Mouse (Mus musculus): Measurements from ENCODE around the gene Ctnna3. TPM values are rescaled to one million over a fixed set of nuclear protein-coding genes. Genes with fewer than 3 reads are reported as not detected.
"Not testable (repeated sequence)": the region's sequence is repeated elsewhere in the genome, so short reads cannot be mapped to it uniquely, and the experiment has no call there.

Gene Ctnna3
- polyA plus RNA-seq, 1 experiment from 2014 or later: 0.41 TPM

GRCm38 (mm10) chr10:64418396-64418795 is 988.5 kb downstream of the Ctnna3 start:
- not testable (repeated sequence) for H3K4me3 ChIP-seq (ENCODE audit: low read depth, low read length); H3K9me3 ChIP-seq (replicated peaks; ENCODE audit: control insufficient read depth, low read length); H3K27ac ChIP-seq (ENCODE audit: low read depth, low read length); H3K36me3 ChIP-seq (ENCODE audit: control insufficient read depth, insufficient read depth, low read length); H3K9ac ChIP-seq (ENCODE audit: low read length); H3K27me3 ChIP-seq (replicated peaks; ENCODE audit: control insufficient read depth, insufficient read depth, low read length); H3K4me1 ChIP-seq (ENCODE audit: control insufficient read depth, insufficient read depth, low read length); DNase-seq (ENCODE audit: low spot score); ATAC-seq; H3K4me2 ChIP-seq (ENCODE audit: low read length)
- WGBS: 34% methylated on average over 1 of the region's 1 CpGs

GRCm38 (mm10) chr10:64438736-64439135 is 1008.8 kb downstream of the Ctnna3 start:
- no peak overlapping the region for H3K9ac ChIP-seq (ENCODE audit: low read length)
- no peaks in the 10 kb centered on the region for H3K27me3 ChIP-seq (replicated peaks; ENCODE audit: control insufficient read depth, insufficient read depth, low read length)
- H3K4me2 ChIP-seq (ENCODE audit: low read length): no peak overlapping the region
- no peaks in the 10 kb centered on the region for H3K9me3 ChIP-seq (replicated peaks; ENCODE audit: control insufficient read depth, low read length)
- DNase-seq (ENCODE audit: low spot score) (peak; percentile 61), ATAC-seq (peak; percentile 74)
- H3K36me3 ChIP-seq (ENCODE audit: control insufficient read depth, insufficient read depth, low read length): no peaks in the 10 kb centered on the region
- H3K4me1 ChIP-seq (ENCODE audit: control insufficient read depth, insufficient read depth, low read length): no peaks in the 10 kb centered on the region
- no peak overlapping the region for H3K27ac ChIP-seq (ENCODE audit: low read depth, low read length)
- H3K4me3 ChIP-seq (ENCODE audit: low read depth, low read length): no peak overlapping the region

- no peak for ATAC-seq
- H3K4me1 ChIP-seq (ENCODE audit: control insufficient read depth, insufficient read depth, low read length): no peaks in the 10 kb centered on the region
- 67% methylated on average over 2 of the region's 2 CpGs for WGBS
- no peak overlapping the region for H3K4me3 ChIP-seq (ENCODE audit: low read depth, low read length)
- H3K27me3 ChIP-seq (replicated peaks; ENCODE audit: control insufficient read depth, insufficient read depth, low read length): no peaks in the 10 kb centered on the region
- H3K27ac ChIP-seq (ENCODE audit: low read depth, low read length): no peak overlapping the region
- DNase-seq (ENCODE audit: low spot score): no peak
- no peak overlapping the region for H3K4me2 ChIP-seq (ENCODE audit: low read length)
- H3K36me3 ChIP-seq (ENCODE audit: control insufficient read depth, insufficient read depth, low read length): no peaks in the 10 kb centered on the region
- H3K9me3 ChIP-seq (replicated peaks; ENCODE audit: control insufficient read depth, low read length): no peaks in the 10 kb centered on the region
- no peak overlapping the region for H3K9ac ChIP-seq (ENCODE audit: low read length)
Observed at GRCm38 (mm10) chr10:64448624-64449023, 1018.7 kb downstream of the Ctnna3 start.

GRCm38 (mm10) chr10:64483281-64483680 is 1053.4 kb downstream of the Ctnna3 start:
- no peak overlapping the region for H3K9ac ChIP-seq (ENCODE audit: low read length)
- no peaks in the 10 kb centered on the region for H3K4me1 ChIP-seq (ENCODE audit: control insufficient read depth, insufficient read depth, low read length)
- no peak overlapping the region for H3K4me2 ChIP-seq (ENCODE audit: low read length)
- H3K27ac ChIP-seq (ENCODE audit: low read depth, low read length): no peak overlapping the region
- H3K4me3 ChIP-seq (ENCODE audit: low read depth, low read length): no peak overlapping the region
- ATAC-seq (no peak), DNase-seq (ENCODE audit: low spot score) (no peak)
- 82% methylated on average over 5 of the region's 5 CpGs for WGBS
- H3K36me3 ChIP-seq (ENCODE audit: control insufficient read depth, insufficient read depth, low read length): no peaks in the 10 kb centered on the region
- H3K27me3 ChIP-seq (replicated peaks; ENCODE audit: control insufficient read depth, insufficient read depth, low read length): no peaks in the 10 kb centered on the region
- H3K9me3 ChIP-seq (replicated peaks; ENCODE audit: control insufficient read depth, low read length): no peaks in the 10 kb centered on the region

- Histone ChIP-seq H3K4me2 (ENCODE audit: low read length) (no peak overlapping the region), H3K27ac (ENCODE audit: low read depth, low read length) (no peak overlapping the region), H3K9me3 (replicated peaks; ENCODE audit: control insufficient read depth, low read length) (no peaks in the 10 kb centered on the region), H3K9ac (ENCODE audit: low read length) (no peak overlapping the region), H3K4me3 (ENCODE audit: low read depth, low read length) (no peak overlapping the region), H3K4me1 (ENCODE audit: control insufficient read depth, insufficient read depth, low read length) (no peaks in the 10 kb centered on the region), H3K36me3 (ENCODE audit: control insufficient read depth, insufficient read depth, low read length) (no peaks in the 10 kb centered on the region), H3K27me3 (replicated peaks; ENCODE audit: control insufficient read depth, insufficient read depth, low read length) (no peaks in the 10 kb centered on the region)
- no peak for ATAC-seq
- DNase-seq (ENCODE audit: low spot score): no peak
Observed at GRCm38 (mm10) chr10:64489471-64489870, 1059.6 kb downstream of the Ctnna3 start.

- no peak overlapping the region for H3K4me3 ChIP-seq (ENCODE audit: low read depth, low read length)
- peak; percentile 66 for DNase-seq (ENCODE audit: low spot score)
- 68% methylated on average over 3 of the region's 3 CpGs for WGBS
- no peak overlapping the region for H3K9ac ChIP-seq (ENCODE audit: low read length)
- no peaks in the 10 kb centered on the region for H3K9me3 ChIP-seq (replicated peaks; ENCODE audit: control insufficient read depth, low read length)
- H3K4me1 ChIP-seq (ENCODE audit: control insufficient read depth, insufficient read depth, low read length): no peaks in the 10 kb centered on the region
- H3K4me2 ChIP-seq (ENCODE audit: low read length): no peak overlapping the region
- no peak overlapping the region for H3K27ac ChIP-seq (ENCODE audit: low read depth, low read length)
- no peaks in the 10 kb centered on the region for H3K36me3 ChIP-seq (ENCODE audit: control insufficient read depth, insufficient read depth, low read length)
- H3K27me3 ChIP-seq (replicated peaks; ENCODE audit: control insufficient read depth, insufficient read depth, low read length): no peaks in the 10 kb centered on the region
- ATAC-seq: peak; percentile 88; the same call in 1 of the 2 replicates
Observed at GRCm38 (mm10) chr10:64543647-64544046, 1113.7 kb downstream of the Ctnna3 start.

GRCm38 (mm10) chr10:64544389-64544788 is 1114.5 kb downstream of the Ctnna3 start:
- H3K4me3 ChIP-seq (ENCODE audit: low read depth, low read length): no peak overlapping the region
- no peak overlapping the region for H3K9ac ChIP-seq (ENCODE audit: low read length)
- peak overlapping the region; percentile 52; the same call in 1 of the 2 replicates for H3K27ac ChIP-seq (ENCODE audit: low read depth, low read length)
- no peaks in the 10 kb centered on the region for H3K27me3 ChIP-seq (replicated peaks; ENCODE audit: control insufficient read depth, insufficient read depth, low read length)
- no peaks in the 10 kb centered on the region for H3K36me3 ChIP-seq (ENCODE audit: control insufficient read depth, insufficient read depth, low read length)
- peak; percentile 62 for DNase-seq (ENCODE audit: low spot score)
- no peaks in the 10 kb centered on the region for H3K4me1 ChIP-seq (ENCODE audit: control insufficient read depth, insufficient read depth, low read length)
- H3K4me2 ChIP-seq (ENCODE audit: low read length): no peak overlapping the region
- ATAC-seq: peak; percentile 88
- no peaks in the 10 kb centered on the region for H3K9me3 ChIP-seq (replicated peaks; ENCODE audit: control insufficient read depth, low read length)
- WGBS: 37% methylated on average over 2 of the region's 2 CpGs

- H3K9ac ChIP-seq (ENCODE audit: low read length): no peak overlapping the region
- no peaks in the 10 kb centered on the region for H3K9me3 ChIP-seq (replicated peaks; ENCODE audit: control insufficient read depth, low read length)
- ATAC-seq (no peak), DNase-seq (ENCODE audit: low spot score) (no peak)
- H3K36me3 ChIP-seq (ENCODE audit: control insufficient read depth, insufficient read depth, low read length): no peaks in the 10 kb centered on the region
- no peak overlapping the region for H3K4me3 ChIP-seq (ENCODE audit: low read depth, low read length)
- H3K27ac ChIP-seq (ENCODE audit: low read depth, low read length): no peak overlapping the region
- H3K27me3 ChIP-seq (replicated peaks; ENCODE audit: control insufficient read depth, insufficient read depth, low read length): no peaks in the 10 kb centered on the region
- H3K4me1 ChIP-seq (ENCODE audit: control insufficient read depth, insufficient read depth, low read length): no peaks in the 10 kb centered on the region
- 87% methylated on average over 3 of the region's 3 CpGs for WGBS
- no peak overlapping the region for H3K4me2 ChIP-seq (ENCODE audit: low read length)
Observed at GRCm38 (mm10) chr10:64571311-64571710, 1141.4 kb downstream of the Ctnna3 start.

- Histone ChIP-seq H3K9me3 (replicated peaks; ENCODE audit: control insufficient read depth, low read length) (no peaks in the 10 kb centered on the region), H3K4me1 (ENCODE audit: control insufficient read depth, insufficient read depth, low read length) (no peaks in the 10 kb centered on the region), H3K27ac (ENCODE audit: low read depth, low read length) (no peak overlapping the region), H3K4me2 (ENCODE audit: low read length) (no peak overlapping the region), H3K27me3 (replicated peaks; ENCODE audit: control insufficient read depth, insufficient read depth, low read length) (no peaks in the 10 kb centered on the region), H3K9ac (ENCODE audit: low read length) (no peak overlapping the region), H3K4me3 (ENCODE audit: low read depth, low read length) (no peak overlapping the region), H3K36me3 (ENCODE audit: control insufficient read depth, insufficient read depth, low read length) (no peaks in the 10 kb centered on the region)
- no peak; the same call in 1 of the 2 replicates for ATAC-seq
- WGBS: 49% methylated on average over 2 of the region's 2 CpGs
- peak; percentile 57 for DNase-seq (ENCODE audit: low spot score)
Observed at GRCm38 (mm10) chr10:64588116-64588515, 1158.2 kb downstream of the Ctnna3 start.

Data from forebrain, embryonic 14.5 days (tissue).